Mouse (Mus musculus): ENCODE data around the gene Hmx3. TPM values are rescaled to one million over a fixed set of nuclear protein-coding genes. Genes with fewer than 3 reads are reported as not detected.

Gene Hmx3
- 0.75 and 1.0 TPM in 2 replicates for polyA plus RNA-seq (2012; rRNA removed)

DNA sequence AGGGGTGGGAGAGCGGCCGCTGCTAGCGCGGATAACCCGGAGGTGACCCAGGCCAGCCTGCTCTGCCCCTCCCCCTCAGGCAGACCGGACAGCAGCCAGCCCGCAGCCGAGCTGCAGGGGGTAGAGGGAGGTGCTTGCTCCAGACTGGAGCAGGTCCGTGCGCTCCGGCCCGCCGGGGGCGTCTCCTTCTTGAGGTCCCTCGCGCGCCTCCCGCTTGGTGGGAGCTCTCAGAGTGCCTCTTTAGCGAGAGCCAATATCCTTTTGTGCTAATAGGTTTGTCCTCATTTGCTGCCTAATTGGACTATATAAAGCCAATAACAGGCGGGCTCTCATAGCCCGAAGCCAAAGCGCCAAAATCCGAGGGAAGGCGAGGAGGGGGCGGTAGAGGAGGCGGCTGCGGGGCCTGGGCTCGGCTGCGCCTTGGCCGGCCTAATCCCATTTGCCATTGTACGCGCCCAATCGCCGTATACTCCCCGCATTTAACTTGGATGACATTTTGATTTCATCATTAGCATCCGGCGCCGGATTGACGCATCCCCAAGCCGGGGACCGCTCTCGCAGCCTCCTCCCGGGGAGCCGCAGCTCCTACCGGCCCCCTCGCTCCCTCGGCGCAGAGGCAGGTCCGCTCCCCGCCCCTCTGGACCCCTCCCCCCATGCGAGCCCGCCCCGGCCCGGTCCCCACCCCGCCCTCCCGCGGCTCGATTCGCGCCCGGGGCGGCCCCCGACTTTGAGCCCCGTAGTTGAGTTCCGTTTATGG, at the start of gene Hmx3:
Hmx3 (plus strand) TSS at position 753 of the 757 bp plus-strand sequence.
- no peaks in the 10 kb centered on the region for H3K36me3 ChIP-seq (ENCODE audit: control insufficient read depth, insufficient read depth, low read length)
- WGBS = 4% methylated on average over 65 of the region's 65 CpGs
- DNase-seq = no peak
- H3K4me1 ChIP-seq (replicated peaks; ENCODE audit: control insufficient read depth, insufficient read depth, low read length) = no peaks in the 10 kb centered on the region
- H3K4me3 ChIP-seq (ENCODE audit: control insufficient read depth, insufficient read depth, low read length) = no peak within 1 kb of the TSS
- H3K27me3 ChIP-seq (ENCODE audit: control insufficient read depth, insufficient read depth, low read length) = peaks cover 24% of the 10 kb centered on the region
- TF ChIP-seq CTCF (IDR thresholded peaks at IDR 0.05; ENCODE audit: borderline replicate concordance, control insufficient read depth, extremely low read depth, insufficient read depth, low read length, poor library complexity) (no peak), POLR2A (IDR thresholded peaks at IDR 0.05; ENCODE audit: control insufficient read depth, extremely low read depth, insufficient read depth, low read length, poor library complexity) (no peak)
- H3K27ac ChIP-seq (ENCODE audit: control insufficient read depth, insufficient read depth, low read length) = no peak within 1 kb of the TSS

DNA sequence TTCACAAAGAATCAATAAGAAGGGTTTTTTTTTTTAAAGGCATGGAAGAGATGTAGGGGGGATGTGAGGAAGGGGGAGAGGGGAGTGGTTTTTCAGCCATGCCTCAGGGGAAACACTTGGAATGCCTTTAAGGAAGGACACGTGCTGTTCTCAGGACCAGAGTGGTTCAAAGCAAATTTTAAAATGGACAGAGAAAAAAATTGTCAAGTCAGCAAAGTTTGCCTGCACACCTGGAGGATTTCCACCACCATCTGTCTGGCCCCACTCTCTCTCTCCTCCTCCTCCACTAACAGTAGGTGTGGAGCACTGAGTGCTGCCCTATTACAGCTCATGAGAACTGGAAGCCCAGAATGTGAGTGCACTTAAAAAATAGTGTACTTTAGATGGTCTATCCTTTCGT, 38.9 kb upstream of the Hmx3 start:
- Histone ChIP-seq H3K36me3 (ENCODE audit: control insufficient read depth, insufficient read depth, low read length) (no peaks in the 10 kb centered on the region), H3K27me3 (ENCODE audit: control insufficient read depth, insufficient read depth, low read length) (no peaks in the 10 kb centered on the region), H3K27ac (ENCODE audit: control insufficient read depth, insufficient read depth, low read length) (no peak overlapping the region), H3K4me1 (replicated peaks; ENCODE audit: control insufficient read depth, insufficient read depth, low read length) (no peaks in the 10 kb centered on the region), H3K4me3 (ENCODE audit: control insufficient read depth, insufficient read depth, low read length) (no peak overlapping the region)
- no peak for DNase-seq
- no peak for TF ChIP-seq POLR2A (IDR thresholded peaks at IDR 0.05; ENCODE audit: control insufficient read depth, extremely low read depth, insufficient read depth, low read length, poor library complexity)
- no peak for TF ChIP-seq CTCF (IDR thresholded peaks at IDR 0.05; ENCODE audit: borderline replicate concordance, control insufficient read depth, extremely low read depth, insufficient read depth, low read length, poor library complexity)
- WGBS = 75% methylated on average over 2 of the region's 2 CpGs

GRCm38 (mm10) chr7:131539979-131540378, 2.7 kb upstream of the Hmx3 start:
- TF ChIP-seq CTCF (IDR thresholded peaks at IDR 0.05; ENCODE audit: borderline replicate concordance, control insufficient read depth, extremely low read depth, insufficient read depth, low read length, poor library complexity) = peak; percentile 22; the same call in 1 of the 2 replicates
- TF ChIP-seq POLR2A (IDR thresholded peaks at IDR 0.05; ENCODE audit: control insufficient read depth, extremely low read depth, insufficient read depth, low read length, poor library complexity) = no peak
- H3K27me3 ChIP-seq (ENCODE audit: control insufficient read depth, insufficient read depth, low read length) = peaks cover 24% of the 10 kb centered on the region
- H3K36me3 ChIP-seq (ENCODE audit: control insufficient read depth, insufficient read depth, low read length) = no peaks in the 10 kb centered on the region
- peak; percentile 76 for DNase-seq
- WGBS = 1% methylated on average over 7 of the region's 7 CpGs
- no peaks in the 10 kb centered on the region for H3K4me1 ChIP-seq (replicated peaks; ENCODE audit: control insufficient read depth, insufficient read depth, low read length)
- H3K4me3 ChIP-seq (ENCODE audit: control insufficient read depth, insufficient read depth, low read length) = no peak overlapping the region
- H3K27ac ChIP-seq (ENCODE audit: control insufficient read depth, insufficient read depth, low read length) = no peak overlapping the region

GRCm38 (mm10) chr7:131541184-131542114, 1.2 kb upstream of the Hmx3 start:
- WGBS = 8% methylated on average over 41 of the region's 41 CpGs
- no peaks in the 10 kb centered on the region for H3K36me3 ChIP-seq (ENCODE audit: control insufficient read depth, insufficient read depth, low read length)
- no peak overlapping the region for H3K27ac ChIP-seq (ENCODE audit: control insufficient read depth, insufficient read depth, low read length)
- no peak overlapping the region for H3K4me3 ChIP-seq (ENCODE audit: control insufficient read depth, insufficient read depth, low read length)
- peaks cover 24% of the 10 kb centered on the region for H3K27me3 ChIP-seq (ENCODE audit: control insufficient read depth, insufficient read depth, low read length)
- no peak for TF ChIP-seq POLR2A (IDR thresholded peaks at IDR 0.05; ENCODE audit: control insufficient read depth, extremely low read depth, insufficient read depth, low read length, poor library complexity)
- no peak for TF ChIP-seq CTCF (IDR thresholded peaks at IDR 0.05; ENCODE audit: borderline replicate concordance, control insufficient read depth, extremely low read depth, insufficient read depth, low read length, poor library complexity)
- no peak for DNase-seq
- no peaks in the 10 kb centered on the region for H3K4me1 ChIP-seq (replicated peaks; ENCODE audit: control insufficient read depth, insufficient read depth, low read length)

GRCm38 (mm10) chr7:131542872-131543622, 380 bp downstream of the Hmx3 start:
- DNase-seq = no peak
- peaks cover 28% of the 10 kb centered on the region for H3K27me3 ChIP-seq (ENCODE audit: control insufficient read depth, insufficient read depth, low read length)
- no peak for TF ChIP-seq CTCF (IDR thresholded peaks at IDR 0.05; ENCODE audit: borderline replicate concordance, control insufficient read depth, extremely low read depth, insufficient read depth, low read length, poor library complexity)
- TF ChIP-seq POLR2A (IDR thresholded peaks at IDR 0.05; ENCODE audit: control insufficient read depth, extremely low read depth, insufficient read depth, low read length, poor library complexity) = no peak
- no peak overlapping the region for H3K4me3 ChIP-seq (ENCODE audit: control insufficient read depth, insufficient read depth, low read length)
- H3K4me1 ChIP-seq (replicated peaks; ENCODE audit: control insufficient read depth, insufficient read depth, low read length) = no peaks in the 10 kb centered on the region
- H3K27ac ChIP-seq (ENCODE audit: control insufficient read depth, insufficient read depth, low read length) = no peak overlapping the region
- no peaks in the 10 kb centered on the region for H3K36me3 ChIP-seq (ENCODE audit: control insufficient read depth, insufficient read depth, low read length)
- 3% methylated on average over 69 of the region's 71 CpGs for WGBS

Data from thymus, adult 2 months (tissue).